Mouse (Mus musculus) gastrocnemius, postnatal 14 days (tissue): ENCODE data around the gene Ints7. TPM values are rescaled to one million over a fixed set of nuclear protein-coding genes. Genes with fewer than 3 reads are reported as not detected.
A peak's percentile ranks its signal among the peaks of the same experiment; 100 is the strongest.

Experiments used
- DNase-seq: peaks from one replicate; pipeline ENCODE4 v3.0.0; 2021; ENCODE audit warnings: mixed read lengths
- intact Hi-C: fragments of 180-260 bp; cut with DNase I; formaldehyde crosslinking; loops from one replicate; pipeline ENCODE4 v1.15.1; 2025; ENCODE audit warnings: low total_unique reads
- total RNA-seq, 2 experiments: library from RNA; stranded (reverse); gene quantifications; 2 replicates each; pipeline ENCODE4 v1.2.3; 2021

Ints7 gene
- total RNA-seq, 2 experiments from 2014 or later: 10.1 TPM

- peak; percentile 51 for DNase-seq
- intact Hi-C loops: no loop called here
Measured at GRCm38 (mm10) chr1:191622801-191623200, 47.4 kb downstream of the Ints7 start.

- intact Hi-C loops: no loop called here
- DNase-seq: no peak
Measured at GRCm38 (mm10) chr1:191624492-191624891, 49.1 kb downstream of the Ints7 start.

- intact Hi-C loops: no loop called here
- no peak for DNase-seq
Measured at GRCm38 (mm10) chr1:191625026-191625425, 49.6 kb downstream of the Ints7 start.

- intact Hi-C loops: no loop called here
- DNase-seq: no peak
Measured at GRCm38 (mm10) chr1:191625620-191626019, 50.2 kb downstream of the Ints7 start.

GRCm38 (mm10) chr1:191628457-191629169 lies 53.2 kb downstream of the Ints7 start:
- intact Hi-C loops: no loop called here
- DNase-seq: no peak

GRCm38 (mm10) chr1:191629170-191629636 lies 53.8 kb downstream of the Ints7 start:
- intact Hi-C loops: no loop called here
- no peak for DNase-seq

GRCm38 (mm10) chr1:191632511-191633095 lies 57.2 kb downstream of the Ints7 start:
- intact Hi-C loops: no loop called here
- no peak for DNase-seq

GRCm38 (mm10) chr1:191634116-191634515 lies 58.7 kb downstream of the Ints7 start:
- no peak for DNase-seq
- intact Hi-C loops: no loop called here

GRCm38 (mm10) chr1:191638404-191638803 lies 63.0 kb downstream of the Ints7 start:
- DNase-seq: no peak
- intact Hi-C loops: no loop called here

- no peak for DNase-seq
- intact Hi-C loops: no loop called here
Measured at GRCm38 (mm10) chr1:191639200-191639807, 63.9 kb downstream of the Ints7 start.

- intact Hi-C loops: no loop called here
- no peak for DNase-seq
Measured at GRCm38 (mm10) chr1:191640146-191640545, 64.7 kb downstream of the Ints7 start.

GRCm38 (mm10) chr1:191640848-191641247 lies 65.4 kb downstream of the Ints7 start:
- DNase-seq: no peak
- intact Hi-C loops: no loop called here

- DNase-seq: no peak
- intact Hi-C loops: no loop called here
Measured at GRCm38 (mm10) chr1:191641438-191641837, 66.0 kb downstream of the Ints7 start.

GRCm38 (mm10) chr1:191642903-191643302 lies 67.5 kb downstream of the Ints7 start:
- intact Hi-C loops: no loop called here
- no peak for DNase-seq

GRCm38 (mm10) chr1:191645921-191646320 lies 70.5 kb downstream of the Ints7 start:
- no peak for DNase-seq
- intact Hi-C loops: no loop called here

- intact Hi-C loops: no loop called here
- DNase-seq: no peak
Measured at GRCm38 (mm10) chr1:191647590-191647989, 72.2 kb downstream of the Ints7 start.

- intact Hi-C loops: no loop called here
- DNase-seq: no peak
Measured at GRCm38 (mm10) chr1:191659441-191659840, 84.0 kb downstream of the Ints7 start.

- intact Hi-C loops: no loop called here
- DNase-seq: no peak
Measured at GRCm38 (mm10) chr1:191661019-191661796, 85.8 kb downstream of the Ints7 start.

GRCm38 (mm10) chr1:191662178-191662898 lies 86.9 kb downstream of the Ints7 start:
- intact Hi-C loops: no loop called here
- peak; percentile 63 for DNase-seq
